Mouse (Mus musculus) bone marrow, adult 2 months (tissue): Measurements from ENCODE around the gene Tubgcp6. TPM values are rescaled to one million over a fixed set of nuclear protein-coding genes. Genes with fewer than 3 reads are reported as not detected.

Source experiments
- H3K27ac ChIP-seq: fragments of 200-500 bp; 2 replicates; pipeline ENCODE4 v1.5.1; 2012; ENCODE audit warnings: low read depth, mild to moderate bottlenecking, control low read depth, inconsistent platforms, low read length; ENCODE audit not compliant: control insufficient read depth, poor library complexity, insufficient read depth
- H3K4me1 ChIP-seq: fragments of 200-500 bp; 2 replicates; pipeline ENCODE4 v1.6.1; 2011; ENCODE audit warnings: low read length; ENCODE audit not compliant: control insufficient read depth, insufficient read depth
- H3K4me3 ChIP-seq: fragments of 200-500 bp; replicated peaks from 2 replicates; pipeline ENCODE3; 2011; ENCODE audit warnings: mild to moderate bottlenecking, low read depth, low read length, control low read depth; ENCODE audit not compliant: control insufficient read depth
- CTCF ChIP-seq: fragments of 200-500 bp; IDR thresholded peaks from 2 replicates; pipeline ENCODE4 v1.5.1; 2011; ENCODE audit warnings: low read length, control low read depth; ENCODE audit not compliant: control insufficient read depth, insufficient read depth
- POLR2A ChIP-seq: fragments of 200-500 bp; IDR thresholded peaks from 2 replicates; pipeline ENCODE4 v1.6.1; 2011; ENCODE audit warnings: low read depth, mild to moderate bottlenecking, control low read depth, low read length, borderline replicate concordance; ENCODE audit not compliant: control insufficient read depth
- WGBS: fragments of 180-500 bp; shearing (Covaris S2); methylation state at CpG from one replicate; pipeline ENCODE4 v1.1.7; 2018; 5-methylcytosine and 5-hydroxymethylcytosine counted together
- polyA plus RNA-seq: library from polyadenylated mRNA; stranded (reverse); fragments of >200 nt; gene quantifications from 2 replicates; pipeline ENCODE4 v1.2.4, GENCODE M21; 2011; ENCODE audit warnings: low replicate concordance; ENCODE audit not compliant: missing spikeins, insufficient read depth, insufficient read length

The Tubgcp6 gene
- polyA plus RNA-seq, 1 experiment, result 31.9 TPM

DNA sequence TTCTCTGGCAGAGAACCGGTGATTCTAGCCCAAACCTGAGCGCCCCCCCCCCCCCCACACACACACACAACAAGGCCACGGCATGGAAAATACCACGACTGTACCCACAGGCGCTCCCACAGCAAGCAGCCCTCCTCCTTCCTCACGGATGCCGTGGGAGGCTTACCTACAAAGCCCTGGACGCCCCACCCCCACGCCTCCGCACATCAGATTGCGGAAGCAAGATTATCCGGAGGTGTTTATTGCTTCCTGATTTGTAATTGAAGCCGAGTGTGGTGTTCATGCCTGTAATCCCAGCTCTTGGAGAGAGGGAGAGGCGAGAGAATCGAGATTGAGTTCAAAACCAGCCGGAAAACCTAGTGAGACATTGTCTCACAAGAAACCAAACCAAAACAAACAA is 24.1 kb upstream of the Tubgcp6 start:
- WGBS, result 1% methylated on average over 16 of the region's 16 CpGs
- H3K4me3 ChIP-seq, result no peak overlapping the region
- H3K27ac ChIP-seq, result peak overlapping the region; percentile 12; the same call in 1 of the 2 replicates
- TF ChIP-seq CTCF, result no peak
- no peak for TF ChIP-seq POLR2A
- peaks cover 1% of the 10 kb centered on the region; the same call in 1 of the 2 replicates for H3K4me1 ChIP-seq

DNA sequence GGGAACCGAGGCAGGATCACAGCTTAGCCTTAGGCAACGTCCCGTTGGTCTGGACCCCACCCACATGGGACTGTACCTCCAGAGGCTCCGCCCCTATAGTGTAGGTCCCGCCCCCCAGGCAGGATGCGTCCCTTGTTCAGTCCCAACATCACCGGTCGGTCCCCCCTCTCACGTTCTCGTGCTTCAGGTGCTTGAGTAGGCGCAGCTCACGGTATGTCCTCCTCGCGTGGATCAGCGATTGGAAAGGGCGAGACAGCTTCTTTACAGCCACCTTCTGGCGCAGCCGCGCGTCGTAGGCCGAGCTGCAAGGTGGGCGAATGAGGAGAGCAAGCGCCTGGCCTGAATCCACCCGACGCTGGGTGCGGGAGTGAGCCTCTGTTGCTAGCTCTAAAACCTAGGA is 23.6 kb upstream of the Tubgcp6 start:
- Histone ChIP-seq H3K4me1 (peaks cover 1% of the 10 kb centered on the region; the same call in 1 of the 2 replicates), H3K27ac (peak overlapping the region; percentile 12; the same call in 1 of the 2 replicates), H3K4me3 (peak overlapping the region; percentile 41)
- 4% methylated on average over 27 of the region's 27 CpGs for WGBS
- TF ChIP-seq CTCF (no peak), POLR2A (no peak)

DNA sequence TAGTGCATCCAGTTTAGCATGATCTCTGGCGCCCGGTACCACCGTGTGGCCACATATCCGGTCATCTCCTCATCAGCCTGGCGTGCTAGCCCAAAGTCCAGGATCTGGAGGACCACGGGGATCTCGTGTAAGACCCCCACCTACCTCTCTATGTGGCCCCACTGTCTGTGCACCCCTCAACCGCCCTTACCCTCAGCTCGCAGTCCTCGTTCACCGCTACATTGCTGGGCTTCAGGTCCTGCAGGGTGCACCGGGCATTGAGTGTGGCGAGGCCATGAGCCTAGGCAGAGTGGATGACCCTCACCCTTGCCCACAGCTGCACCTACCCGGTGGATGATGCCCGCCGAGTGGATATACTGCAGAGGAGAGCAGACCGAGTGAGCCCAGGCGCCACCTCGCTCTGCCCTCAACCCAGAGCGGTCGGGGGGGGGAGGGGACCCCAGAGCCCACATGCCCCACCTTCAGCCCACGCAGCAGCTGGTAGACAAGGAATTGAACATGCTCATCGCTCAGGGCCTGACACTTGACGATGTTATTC is 23.0 kb upstream of the Tubgcp6 start:
- Histone ChIP-seq H3K4me3 (no peak overlapping the region), H3K4me1 (peaks cover 1% of the 10 kb centered on the region; the same call in 1 of the 2 replicates), H3K27ac (no peak overlapping the region; the same call in 1 of the 2 replicates)
- 74% methylated on average over 24 of the region's 24 CpGs for whole genome bisulfite sequencing
- TF ChIP-seq CTCF (no peak), POLR2A (0 out of 2 replicates have a peak, but pooled peaks have one; percentile 21)

DNA sequence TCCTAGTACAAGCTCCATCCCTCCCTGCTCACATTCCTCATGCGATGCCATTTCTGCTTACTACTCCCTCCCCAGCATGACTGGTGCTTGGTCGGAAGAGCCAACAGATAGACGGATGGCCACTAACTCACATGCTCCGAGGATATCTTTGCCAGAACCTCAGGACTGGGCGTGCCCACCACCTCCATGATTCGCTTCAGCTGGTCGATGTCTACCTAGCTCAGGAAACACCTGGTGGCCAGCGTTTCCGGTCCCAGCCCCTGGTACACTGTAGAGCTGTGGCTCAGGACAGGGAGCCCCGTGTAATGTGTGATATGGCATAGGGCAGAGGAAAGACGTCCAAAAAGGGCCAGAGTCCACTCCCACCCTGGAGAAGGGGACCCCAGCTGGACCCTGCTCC is 22.1 kb upstream of the Tubgcp6 start:
- Histone ChIP-seq H3K4me1 (peaks cover 1% of the 10 kb centered on the region; the same call in 1 of the 2 replicates), H3K4me3 (no peak overlapping the region), H3K27ac (no peak overlapping the region)
- WGBS, result 24% methylated on average over 11 of the region's 11 CpGs
- TF ChIP-seq POLR2A (no peak), CTCF (no peak)

DNA sequence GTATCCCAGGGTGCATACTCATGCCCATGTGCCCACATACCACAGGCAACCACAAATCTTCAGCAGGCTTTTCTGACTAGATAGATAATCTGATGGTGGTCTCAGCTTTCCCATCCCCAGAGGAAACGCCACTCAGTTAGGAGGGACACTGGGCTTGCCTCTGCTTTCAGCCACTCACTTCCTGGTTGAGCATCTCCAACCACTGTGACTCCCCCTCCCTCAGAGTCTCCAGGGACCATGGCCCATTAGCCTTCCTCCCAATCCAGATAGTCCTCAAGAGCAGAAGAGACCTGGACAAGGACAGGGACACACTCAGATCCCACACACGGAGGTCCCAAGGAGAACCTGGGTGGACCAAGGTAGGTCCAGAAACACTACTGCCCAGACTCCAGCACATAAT is 20.2 kb upstream of the Tubgcp6 start:
- H3K27ac ChIP-seq, result no peak overlapping the region
- peaks cover 1% of the 10 kb centered on the region; the same call in 1 of the 2 replicates for H3K4me1 ChIP-seq
- no peak overlapping the region for H3K4me3 ChIP-seq
- 44% methylated on average over 2 of the region's 2 CpGs for WGBS
- no peak for TF ChIP-seq CTCF
- no peak for TF ChIP-seq POLR2A

DNA sequence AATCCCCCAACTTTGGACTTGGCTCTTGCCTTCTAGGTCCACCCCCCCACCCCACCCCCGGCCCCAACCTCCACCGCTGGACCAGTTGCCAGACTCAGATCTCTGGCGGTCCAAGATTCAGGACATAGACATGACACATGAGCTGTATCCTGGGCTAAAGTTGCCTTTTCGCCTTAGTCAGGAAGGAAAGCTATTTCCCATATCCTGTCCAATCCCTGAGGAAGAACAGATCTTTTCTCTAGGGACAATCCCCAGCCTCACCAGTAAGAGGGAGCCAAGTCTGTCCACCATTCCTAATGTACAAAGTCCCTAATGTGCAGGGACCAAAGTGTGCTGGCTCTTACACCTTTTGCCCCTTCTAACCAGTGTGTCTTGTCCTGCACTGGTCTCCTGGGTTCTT is 19.0 kb upstream of the Tubgcp6 start:
- TF ChIP-seq CTCF (no peak), POLR2A (no peak)
- peaks cover 1% of the 10 kb centered on the region; the same call in 1 of the 2 replicates for H3K4me1 ChIP-seq
- no peak overlapping the region for H3K4me3 ChIP-seq
- H3K27ac ChIP-seq, result no peak overlapping the region
- WGBS, result 47% methylated on average over 4 of the region's 4 CpGs

DNA sequence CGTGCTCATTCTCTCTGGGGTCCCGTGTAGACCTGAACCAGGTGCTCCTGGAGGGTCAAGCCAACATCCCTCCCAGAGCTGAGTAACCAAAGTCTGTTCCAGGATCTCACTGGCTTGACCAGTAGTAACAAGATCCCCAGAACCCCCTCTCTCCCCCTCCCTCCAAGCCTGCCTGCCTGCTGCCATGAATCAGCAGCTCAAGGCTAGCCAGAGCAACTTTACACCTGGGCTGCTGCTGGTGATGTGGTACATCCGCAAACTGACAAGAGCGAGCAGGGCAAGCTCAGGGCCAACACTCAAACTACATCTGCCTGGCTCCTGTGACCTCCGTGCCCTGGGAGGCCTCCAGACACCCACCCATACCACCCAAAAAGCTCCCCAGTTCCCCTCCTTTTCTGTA is 18.5 kb upstream of the Tubgcp6 start:
- Histone ChIP-seq H3K4me3 (no peak overlapping the region), H3K4me1 (0 out of 2 replicates have a peak, but pooled peaks cover 1% of the 10 kb centered on the region), H3K27ac (no peak overlapping the region)
- TF ChIP-seq POLR2A (no peak), CTCF (no peak)
- 14% methylated on average over 5 of the region's 5 CpGs for whole genome bisulfite sequencing

DNA sequence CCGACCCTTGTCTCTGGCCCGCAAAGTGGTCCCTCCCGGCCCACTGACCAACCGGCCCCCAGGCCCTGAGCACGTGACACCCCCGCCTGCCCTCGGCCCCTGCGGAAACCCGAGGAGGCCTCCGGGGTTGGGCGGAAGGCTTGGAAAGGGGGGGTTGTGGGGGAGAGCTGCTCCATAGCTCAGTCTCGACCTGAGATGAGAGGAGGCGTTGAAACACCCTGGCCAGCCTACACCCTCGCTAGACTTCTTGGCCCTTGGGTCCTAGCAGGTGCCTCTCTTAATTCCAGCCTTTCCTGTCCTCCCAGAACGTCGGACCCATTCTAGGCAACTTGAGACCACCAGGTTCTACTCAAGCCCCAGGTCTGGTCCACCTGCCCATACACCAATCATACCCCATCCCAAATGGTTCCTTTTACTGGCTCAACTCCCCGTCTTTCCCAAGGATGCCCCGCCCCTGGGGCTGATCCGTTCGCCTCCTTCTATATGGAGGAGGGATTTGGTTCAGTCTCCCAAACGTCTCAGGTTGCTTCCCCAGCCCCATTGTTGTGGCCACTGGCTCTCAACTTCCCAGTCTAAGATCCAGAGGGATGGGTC is 17.8 kb upstream of the Tubgcp6 start, which contains the start of gene Mapk12:
Gene Mapk12, minus strand, starts transcription at position 45 of the 594 bp plus-strand sequence.
- 0 out of 2 replicates have a peak, but pooled peaks cover 1% of the 10 kb centered on the region for H3K4me1 ChIP-seq
- TF ChIP-seq CTCF (no peak), POLR2A (no peak)
- no peak within 1 kb of the TSS; the same call in 1 of the 2 replicates for H3K27ac ChIP-seq
- H3K4me3 ChIP-seq, result peak within 1 kb of the TSS; percentile 6
- WGBS, result 3% methylated on average over 21 of the region's 21 CpGs
